Mouse (Mus musculus): ENCODE measurements at regions not wholly inside any gene's neighbourhood (a gene's known extent, or its start where the extent isn't known, plus 50 kb on each side); places are given as distances from the start of the nearest gene placed in this dataset.

GRCm38 (mm10) chr19:56039091-56040004 is 247.6 kb upstream of the Habp2 start:
- TF ChIP-seq CTCF (conservative IDR thresholded peaks at IDR 0.05; ENCODE audit: low read length) (no peak), POU5F1 (IDR thresholded peaks at IDR 0.05; ENCODE audit: borderline replicate concordance, low read length) (no peak)

Measured in E14TG2a.4 (cell line).